ENCODE assay signal across 8 mouse cellular contexts in genomic region chr16:92465226-92465625, GRCm38 (mm10). TPM values are rescaled to one million over a fixed set of nuclear protein-coding genes. Genes with fewer than 3 reads are reported as not detected.
A peak's percentile ranks its signal among the peaks of the same experiment; 100 is the strongest.
DNase-seq lines count a peak whose midpoint lies in the region; ATAC-seq and TF ChIP-seq lines count a peak whose summit lies in the region.

No protein-coding gene starts in this region.

- peak overlapping the region; percentile 85 for H3K4me2 ChIP-seq in heart, embryonic 11.5 days
- peak overlapping the region; percentile 82 for H3K4me2 ChIP-seq in heart, embryonic 15.5 days

- peak overlapping the region; percentile 81 for H3K9ac ChIP-seq in heart, embryonic 11.5 days (ENCODE audit: low read depth, low read length)
- H3K9ac ChIP-seq in heart, embryonic 15.5 days, result peak overlapping the region; percentile 92

- peaks cover 17% of the 10 kb centered on the region for H3K4me1 ChIP-seq in heart, embryonic 11.5 days (ENCODE audit: control insufficient read depth, insufficient read depth, low read length)
- H3K4me1 ChIP-seq in G1E (ENCODE audit: insufficient read depth, low read depth, low read length), result peaks cover 60% of the 10 kb centered on the region
- peaks cover 23% of the 10 kb centered on the region for H3K4me1 ChIP-seq in heart, embryonic 15.5 days (replicated peaks)

- H3K4me3 ChIP-seq in heart, embryonic 11.5 days (ENCODE audit: low read depth, low read length), result peak overlapping the region; percentile 76
- H3K4me3 ChIP-seq in G1E (ENCODE audit: low read depth, low read length) (peak overlapping the region; percentile 86), macrophage (ENCODE audit: inconsistent target) (peak overlapping the region; percentile 36)
- peak overlapping the region; percentile 91 for H3K4me3 ChIP-seq in heart, embryonic 15.5 days

- H3K27me3 ChIP-seq in heart, embryonic 11.5 days (ENCODE audit: control insufficient read depth, insufficient read depth, low read length), result no peaks in the 10 kb centered on the region
- H3K27me3 ChIP-seq in G1E (ENCODE audit: insufficient read depth, low read length), result peaks cover 9% of the 10 kb centered on the region; the same call in 1 of the 2 replicates
- H3K27me3 ChIP-seq in heart, embryonic 15.5 days, result no peaks in the 10 kb centered on the region

- H3K79me2 ChIP-seq in macrophage (ENCODE audit: inconsistent target), result no peaks in the 10 kb centered on the region; the same call in 1 of the 2 replicates

- 10% methylated on average over 10 of the region's 10 CpGs for whole genome bisulfite sequencing in heart, embryonic 11.5 days (ENCODE audit: insufficient replicate concordance)
- 3% methylated on average over 10 of the region's 10 CpGs for WGBS in heart, embryonic 15.5 days
- 23% methylated on average over 10 of the region's 10 CpGs for WGBS in macrophage (ENCODE audit: missing documents)

- ATAC-seq in heart, embryonic 11.5 days (replicated peaks; ENCODE audit: insufficient number of reproducible peaks, low FRiP score, low TSS enrichment), result no peak
- ATAC-seq in G1E (ENCODE audit: extremely low read depth, insufficient number of reproducible peaks, low FRiP score, poor library complexity, severe bottlenecking), result no peak
- no peak for ATAC-seq in heart, embryonic 15.5 days (replicated peaks; ENCODE audit: insufficient number of reproducible peaks, insufficient read depth, low FRiP score, low read depth)
- ATAC-seq in erythroid progenitor cell, adult 5-6 weeks (replicated peaks; ENCODE audit: low FRiP score, poor library complexity, severe bottlenecking), result no peak

- TF ChIP-seq CTCF in G1E (IDR thresholded peaks at IDR 0.05; ENCODE audit: low read depth, low read length), result no peak

- no peaks in the 10 kb centered on the region for H3K36me3 ChIP-seq in heart, embryonic 11.5 days (ENCODE audit: control insufficient read depth, insufficient read depth, low read length)
- H3K36me3 ChIP-seq in G1E (replicated peaks), result peaks cover 29% of the 10 kb centered on the region
- no peaks in the 10 kb centered on the region for H3K36me3 ChIP-seq in heart, embryonic 15.5 days
- no peaks in the 10 kb centered on the region for H3K36me3 ChIP-seq in macrophage (ENCODE audit: inconsistent target)

- no peak for DNase-seq in heart, adult 9 months (ENCODE audit: low spot score in 2 of 2)
- DNase-seq in G1E (ENCODE audit: low spot score), result no peak
- DNase-seq in adrenal gland, postnatal 10 days, result no peak
- DNase-seq in thymus, postnatal 0 days (ENCODE audit: low spot score), result no peak

- H3K9me3 ChIP-seq in heart, embryonic 11.5 days (replicated peaks; ENCODE audit: control insufficient read depth, low read length), result no peaks in the 10 kb centered on the region
- no peaks in the 10 kb centered on the region for H3K9me3 ChIP-seq in G1E (replicated peaks)
- H3K9me3 ChIP-seq in heart, embryonic 15.5 days (replicated peaks), result no peaks in the 10 kb centered on the region

- H3K27ac ChIP-seq in heart, embryonic 11.5 days (ENCODE audit: low read depth, low read length), result no peak overlapping the region
- peak overlapping the region; percentile 83 for H3K27ac ChIP-seq in heart, embryonic 15.5 days
- no peak overlapping the region for H3K27ac ChIP-seq in macrophage

RNA-seq across cellular contexts. Expression of gene Rcan1, which starts 5.4 kb away (rescaled TPM):
- polyA plus RNA-seq in heart, embryonic 11.5 days (2014; fragmentation: Nextera tagmentation; extraction: Ambion mirVana), result 103 and 150 TPM in 2 replicates
- total RNA-seq in G1E (2014; fragmentation: Nextera tagmentation), result 12.3 and 12.7 TPM in 2 replicates
- total RNA-seq in G1E (2017), result 16.1 and 16.4 TPM in 2 replicates
- polyA plus RNA-seq in G1E (2012), result 14.2 and 14.4 TPM in 2 replicates
- polyA plus RNA-seq in heart, embryonic 15.5 days (2015; fragmentation: Nextera tagmentation; extraction: Ambion mirVana), result 85.3 and 94.4 TPM in 2 replicates
- total RNA-seq in macrophage (2018; cell fraction: chromatin; rRNA removed), result 100 to 1,000 TPM in 6 of 26 experiments, 10 to 100 TPM in 7, 1 to 10 TPM in 13; 2.6 to 320 (median 10.4) TPM
- 100 to 1,000 TPM in 5 of 26 experiments, 10 to 100 TPM in 21; 13.9 to 374 (median 26.6) TPM for total RNA-seq in macrophage (2018; cell fraction: cytosol; rRNA removed)
- 100 to 1,000 TPM in 8 of 26 experiments, 10 to 100 TPM in 15, 1 to 10 TPM in 3; 7.8 to 467 (median 26.1) TPM for total RNA-seq in macrophage (2018; cell fraction: nucleus; rRNA removed)
- polyA plus RNA-seq in macrophage (2018), result 27.6 to 35.2 TPM (median 30.7 TPM) in 3 replicates
- 3.4 and 3.6 TPM in 2 replicates for total RNA-seq in erythroid progenitor cell, adult 5-6 weeks (2015; ENCODE audit: low replicate concordance)
- 1.0 and 3.9 TPM in 2 replicates for total RNA-seq in erythroid progenitor cell, adult 5-6 weeks (2017; ENCODE audit: low replicate concordance)
- total RNA-seq in adrenal gland, postnatal 10 days (2021), result 10 to 100 TPM; 21.7 to 22.2 TPM
- 26.5 and 29.3 TPM in 2 replicates for polyA plus RNA-seq in thymus, postnatal 0 days (2015; fragmentation: Nextera tagmentation; extraction: Ambion mirVana)

RNA-seq across cellular contexts. Expression of gene Clic6, which starts 20.3 kb away (rescaled TPM):
- 0.54 and 0.59 TPM in 2 replicates for polyA plus RNA-seq in heart, embryonic 11.5 days (2014; fragmentation: Nextera tagmentation; extraction: Ambion mirVana)
- total RNA-seq in G1E (2014; fragmentation: Nextera tagmentation) (not detected in 2 replicates), G1E (2017) (under 0.01 TPM in 1 of 2 replicates, not detected in the other)
- polyA plus RNA-seq in G1E (2012) (0.01 TPM in 1 of 2 replicates, not detected in the other), macrophage (2018) (not detected in 3 replicates)
- 1.8 and 2.9 TPM in 2 replicates for polyA plus RNA-seq in heart, embryonic 15.5 days (2015; fragmentation: Nextera tagmentation; extraction: Ambion mirVana)
- not detected for total RNA-seq in macrophage (2018; cell fraction: chromatin; rRNA removed)
- total RNA-seq in macrophage (2018; cell fraction: cytosol; rRNA removed), result not detected
- total RNA-seq in macrophage (2018; cell fraction: nucleus; rRNA removed), result not detected
- not detected in 2 replicates for total RNA-seq in erythroid progenitor cell, adult 5-6 weeks (2015; ENCODE audit: low replicate concordance)
- total RNA-seq in erythroid progenitor cell, adult 5-6 weeks (2017; ENCODE audit: low replicate concordance), result not detected in 2 replicates
- under 1 TPM; 0.12 to 0.30 TPM for total RNA-seq in adrenal gland, postnatal 10 days (2021)
- 0.20 and 0.24 TPM in 2 replicates for polyA plus RNA-seq in thymus, postnatal 0 days (2015; fragmentation: Nextera tagmentation; extraction: Ambion mirVana)

Comparison
In these comparisons a context has a peak if more than half of its experiments do, and no peak if none do; other contexts are left out.
1. H3K4me3 ChIP-seq: peak in every context shown above with its lines; median percentile 91 in heart, embryonic 15.5 days; 86 in G1E; 76 in heart, embryonic 11.5 days; 36 in macrophage.